Mouse (Mus musculus): ENCODE data around the gene Vdac1. TPM values are rescaled to one million over a fixed set of nuclear protein-coding genes. Genes with fewer than 3 reads are reported as not detected.

Vdac1 gene
- polyA plus RNA-seq (2015; fragmentation: Nextera tagmentation; extraction: Ambion mirVana) = 311 and 337 TPM in 2 replicates

DNA sequence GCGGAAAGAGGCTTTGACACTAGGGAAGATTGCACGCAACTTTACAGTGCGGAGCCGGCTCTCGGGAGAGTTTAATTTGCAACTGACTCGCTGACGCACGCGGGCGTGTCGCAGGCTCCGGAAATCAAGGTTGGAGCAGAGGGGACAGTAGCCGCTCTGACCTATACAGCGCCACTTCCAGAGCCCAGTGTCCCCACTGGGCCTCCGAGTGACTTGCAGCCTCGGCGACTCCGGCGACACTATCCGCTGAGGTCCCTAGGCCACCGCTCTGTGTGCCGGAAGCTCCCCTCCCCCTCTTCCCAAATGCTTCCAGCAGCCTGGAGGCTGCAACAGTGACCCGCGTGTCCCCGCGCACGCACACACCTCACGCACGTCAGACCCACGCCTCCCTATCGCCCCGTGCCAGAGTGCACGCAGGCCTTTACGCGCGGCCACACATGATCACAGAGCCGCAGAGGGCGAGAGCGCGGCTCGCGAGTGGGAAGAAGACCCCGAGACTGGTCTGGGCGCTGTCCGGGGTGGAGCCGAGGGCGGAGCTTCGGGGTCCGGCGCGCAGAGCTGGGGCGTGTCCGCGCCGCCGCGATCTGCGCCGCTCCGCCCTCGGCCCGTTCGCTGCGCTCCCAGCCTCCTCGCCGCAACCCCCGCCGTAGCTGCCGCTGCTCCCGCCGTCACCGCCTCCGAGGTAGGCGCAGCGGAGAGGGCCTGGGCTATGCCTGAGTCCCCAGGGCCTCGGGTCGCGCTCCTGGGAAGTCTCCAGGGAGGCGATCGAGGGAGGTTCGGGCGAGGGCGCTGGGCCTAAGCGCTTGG lies at the start of gene Vdac1:
Vdac1 (plus strand) TSS at position 390 of the 807 bp plus-strand sequence.
- Histone ChIP-seq H3K4me3 (ENCODE audit: low read length) (peak within 1 kb of the TSS; percentile 100), H3K9ac (ENCODE audit: low read depth, low read length) (peak within 1 kb of the TSS; percentile 100), H3K36me3 (ENCODE audit: control insufficient read depth, insufficient read depth, low read length) (no peaks in the 10 kb centered on the region), H3K27ac (ENCODE audit: low read length) (peak within 1 kb of the TSS; percentile 98), H3K9me3 (ENCODE audit: control insufficient read depth, low read length) (no peaks in the 10 kb centered on the region), H3K4me2 (ENCODE audit: low read depth, low read length) (peak within 1 kb of the TSS; percentile 84), H3K4me1 (ENCODE audit: control insufficient read depth, insufficient read depth, low read length) (peaks cover 48% of the 10 kb centered on the region), H3K27me3 (replicated peaks; ENCODE audit: control insufficient read depth, insufficient read depth, low read length) (no peaks in the 10 kb centered on the region)
- ATAC-seq = peak; percentile 92
- under 1% methylated on average over 83 of the region's 84 CpGs for WGBS

DNA sequence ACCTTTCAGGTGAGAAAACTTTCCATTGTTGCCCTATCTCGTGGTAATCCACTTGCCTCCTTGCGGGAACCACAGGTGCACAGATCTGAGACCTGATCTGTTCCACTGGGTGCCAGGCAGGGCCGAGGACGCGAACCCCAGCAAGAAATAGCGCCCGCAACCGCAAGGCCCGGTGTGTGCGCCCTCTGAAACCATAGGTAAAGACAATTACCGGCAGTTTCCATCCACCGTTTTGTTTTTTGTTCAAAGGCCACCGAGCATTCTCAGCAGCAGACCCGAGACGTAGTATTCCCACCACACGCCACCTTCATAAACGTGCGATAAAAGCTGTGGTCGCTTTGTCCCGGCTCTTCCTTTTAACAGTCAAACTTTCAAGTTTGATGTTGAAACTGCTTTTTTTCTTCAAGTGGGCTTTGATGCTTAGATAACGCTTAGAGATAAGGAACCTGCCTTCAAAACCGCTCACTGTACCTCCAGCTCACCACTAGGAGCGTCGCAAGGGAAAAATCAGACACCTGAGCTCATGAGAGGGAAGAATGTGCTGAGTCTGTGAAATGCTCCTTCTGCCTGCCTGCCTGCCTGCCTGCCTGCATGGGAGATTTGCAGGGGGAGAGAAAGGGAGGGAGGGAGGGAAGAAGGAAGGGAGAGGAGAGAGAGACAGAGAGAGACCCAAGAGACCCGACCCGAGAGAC lies 46.4 kb upstream of the Vdac1 start:
- no peak; the same call in 1 of the 2 replicates for ATAC-seq

DNA sequence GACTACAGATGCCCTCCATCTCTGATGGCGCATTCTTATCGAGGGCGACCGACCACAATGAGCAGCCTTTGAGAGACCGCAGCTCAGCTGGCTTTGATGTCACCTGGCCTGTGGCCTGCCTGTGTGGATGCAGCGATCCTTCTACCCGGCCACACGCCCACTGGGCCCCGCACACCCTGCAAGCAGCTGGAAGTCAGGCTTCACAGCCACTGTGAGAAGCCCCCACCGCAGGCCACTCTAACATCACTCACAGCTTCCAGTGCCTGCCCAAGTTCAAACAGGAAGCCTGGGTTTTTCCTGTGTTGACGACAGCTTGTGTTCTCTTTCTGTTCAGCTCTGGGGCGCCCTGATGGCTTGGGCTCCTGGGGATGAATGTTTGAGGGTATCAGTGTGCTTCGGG lies 42.2 kb upstream of the Vdac1 start:
- Histone ChIP-seq H3K9ac (ENCODE audit: low read depth, low read length) (no peak overlapping the region), H3K36me3 (ENCODE audit: control insufficient read depth, insufficient read depth, low read length) (no peaks in the 10 kb centered on the region), H3K27me3 (replicated peaks; ENCODE audit: control insufficient read depth, insufficient read depth, low read length) (no peaks in the 10 kb centered on the region), H3K27ac (ENCODE audit: low read length) (no peak overlapping the region), H3K4me2 (ENCODE audit: low read depth, low read length) (no peak overlapping the region), H3K9me3 (ENCODE audit: control insufficient read depth, low read length) (no peaks in the 10 kb centered on the region), H3K4me1 (ENCODE audit: control insufficient read depth, insufficient read depth, low read length) (no peaks in the 10 kb centered on the region), H3K4me3 (ENCODE audit: low read length) (no peak overlapping the region)
- 59% methylated on average over 13 of the region's 13 CpGs for whole genome bisulfite sequencing
- no peak for ATAC-seq

More for the DNA sequence above, 46.4 kb upstream of the Vdac1 start:
- WGBS = 21% methylated on average over 26 of the region's 26 CpGs
- Histone ChIP-seq H3K9ac (ENCODE audit: low read depth, low read length) (no peak overlapping the region), H3K27ac (ENCODE audit: low read length) (no peak overlapping the region), H3K4me2 (ENCODE audit: low read depth, low read length) (0 out of 2 replicates have a peak overlapping the region, but pooled peaks have one; percentile 17), H3K9me3 (ENCODE audit: control insufficient read depth, low read length) (no peaks in the 10 kb centered on the region), H3K27me3 (replicated peaks; ENCODE audit: control insufficient read depth, insufficient read depth, low read length) (no peaks in the 10 kb centered on the region), H3K4me1 (ENCODE audit: control insufficient read depth, insufficient read depth, low read length) (no peaks in the 10 kb centered on the region), H3K4me3 (ENCODE audit: low read length) (no peak overlapping the region; the same call in 1 of the 2 replicates), H3K36me3 (ENCODE audit: control insufficient read depth, insufficient read depth, low read length) (no peaks in the 10 kb centered on the region)

DNA sequence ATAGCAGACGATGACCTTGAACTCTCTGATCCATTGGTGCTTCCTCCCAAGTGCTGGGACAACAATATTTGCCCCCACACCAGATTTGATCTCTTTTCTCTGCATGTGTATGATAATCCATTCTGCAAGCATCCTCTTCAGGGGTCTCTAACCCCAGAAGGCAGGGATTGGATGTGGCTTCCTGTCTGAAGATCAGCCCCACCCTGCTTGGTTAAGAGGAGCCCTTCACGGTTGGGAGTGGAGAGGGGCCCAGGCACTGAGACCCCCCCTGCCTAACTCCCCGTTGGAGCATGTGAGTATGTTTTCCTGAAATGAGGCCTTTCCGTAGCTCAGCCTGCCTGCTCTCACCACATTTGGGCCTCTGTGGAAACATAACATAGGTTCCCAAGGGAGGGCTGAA lies 41.0 kb upstream of the Vdac1 start:
- no peaks in the 10 kb centered on the region for H3K9me3 ChIP-seq (ENCODE audit: control insufficient read depth, low read length)
- no peak overlapping the region for H3K4me3 ChIP-seq (ENCODE audit: low read length)
- no peak for ATAC-seq
- no peak overlapping the region for H3K27ac ChIP-seq (ENCODE audit: low read length)
- WGBS = 63% methylated on average over 4 of the region's 4 CpGs
- no peak overlapping the region for H3K9ac ChIP-seq (ENCODE audit: low read depth, low read length)
- no peaks in the 10 kb centered on the region; the same call in 1 of the 2 replicates for H3K27me3 ChIP-seq (replicated peaks; ENCODE audit: control insufficient read depth, insufficient read depth, low read length)
- H3K4me2 ChIP-seq (ENCODE audit: low read depth, low read length) = no peak overlapping the region
- H3K4me1 ChIP-seq (ENCODE audit: control insufficient read depth, insufficient read depth, low read length) = no peaks in the 10 kb centered on the region
- no peaks in the 10 kb centered on the region for H3K36me3 ChIP-seq (ENCODE audit: control insufficient read depth, insufficient read depth, low read length)

DNA sequence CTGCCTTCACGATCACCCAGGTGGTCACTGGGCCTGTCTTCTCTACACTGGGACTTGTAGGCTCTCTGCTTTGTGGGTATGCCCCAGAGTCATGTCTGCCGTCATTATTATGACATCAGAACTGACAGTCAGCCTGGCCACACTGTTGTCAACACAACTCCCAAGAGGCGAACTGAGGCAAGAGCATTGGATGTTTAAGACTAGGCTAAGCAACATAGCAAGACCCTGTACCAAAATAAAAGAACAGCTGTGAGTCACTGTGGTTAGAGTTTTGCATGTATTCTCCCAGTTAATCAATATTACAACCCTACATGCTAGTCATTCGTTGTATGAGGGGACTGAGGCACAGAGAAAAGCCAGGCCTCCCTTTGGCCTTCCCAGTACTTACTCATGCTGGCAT lies 40.1 kb upstream of the Vdac1 start:
- 87% methylated on average over 4 of the region's 4 CpGs for WGBS
- H3K4me3 ChIP-seq (ENCODE audit: low read length) = no peak overlapping the region
- no peak for ATAC-seq
- no peak overlapping the region for H3K4me2 ChIP-seq (ENCODE audit: low read depth, low read length)
- no peaks in the 10 kb centered on the region; the same call in 1 of the 2 replicates for H3K27me3 ChIP-seq (replicated peaks; ENCODE audit: control insufficient read depth, insufficient read depth, low read length)
- no peak overlapping the region for H3K27ac ChIP-seq (ENCODE audit: low read length)
- H3K36me3 ChIP-seq (ENCODE audit: control insufficient read depth, insufficient read depth, low read length) = no peaks in the 10 kb centered on the region
- no peaks in the 10 kb centered on the region for H3K9me3 ChIP-seq (ENCODE audit: control insufficient read depth, low read length)
- H3K4me1 ChIP-seq (ENCODE audit: control insufficient read depth, insufficient read depth, low read length) = no peaks in the 10 kb centered on the region
- no peak overlapping the region for H3K9ac ChIP-seq (ENCODE audit: low read depth, low read length)

DNA sequence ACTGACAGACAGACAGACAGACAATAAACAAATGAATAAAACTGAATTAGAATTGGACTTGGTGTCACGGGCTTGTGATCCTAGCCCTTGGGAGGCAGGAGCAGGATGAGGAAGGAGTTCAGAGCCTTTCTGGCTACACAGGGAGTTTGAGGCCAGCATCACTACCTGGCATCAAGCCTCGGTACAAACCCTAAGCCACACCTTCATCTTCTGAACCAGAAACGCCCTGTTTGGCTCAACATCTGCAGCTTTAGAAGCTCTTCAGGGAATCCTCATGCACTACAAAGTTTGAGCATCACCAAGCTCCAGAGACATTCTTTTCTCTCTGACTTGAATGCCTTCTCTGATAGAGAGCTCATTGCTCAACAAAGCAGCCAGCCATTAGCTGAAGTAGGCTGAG lies 39.1 kb upstream of the Vdac1 start:
- Histone ChIP-seq H3K4me3 (ENCODE audit: low read length) (no peak overlapping the region), H3K9ac (ENCODE audit: low read depth, low read length) (no peak overlapping the region), H3K4me1 (ENCODE audit: control insufficient read depth, insufficient read depth, low read length) (no peaks in the 10 kb centered on the region), H3K4me2 (ENCODE audit: low read depth, low read length) (no peak overlapping the region), H3K27ac (ENCODE audit: low read length) (no peak overlapping the region), H3K36me3 (ENCODE audit: control insufficient read depth, insufficient read depth, low read length) (no peaks in the 10 kb centered on the region), H3K27me3 (replicated peaks; ENCODE audit: control insufficient read depth, insufficient read depth, low read length) (no peaks in the 10 kb centered on the region; the same call in 1 of the 2 replicates), H3K9me3 (ENCODE audit: control insufficient read depth, low read length) (no peaks in the 10 kb centered on the region)
- WGBS = 60% methylated on average over 3 of the region's 3 CpGs
- ATAC-seq = no peak

DNA sequence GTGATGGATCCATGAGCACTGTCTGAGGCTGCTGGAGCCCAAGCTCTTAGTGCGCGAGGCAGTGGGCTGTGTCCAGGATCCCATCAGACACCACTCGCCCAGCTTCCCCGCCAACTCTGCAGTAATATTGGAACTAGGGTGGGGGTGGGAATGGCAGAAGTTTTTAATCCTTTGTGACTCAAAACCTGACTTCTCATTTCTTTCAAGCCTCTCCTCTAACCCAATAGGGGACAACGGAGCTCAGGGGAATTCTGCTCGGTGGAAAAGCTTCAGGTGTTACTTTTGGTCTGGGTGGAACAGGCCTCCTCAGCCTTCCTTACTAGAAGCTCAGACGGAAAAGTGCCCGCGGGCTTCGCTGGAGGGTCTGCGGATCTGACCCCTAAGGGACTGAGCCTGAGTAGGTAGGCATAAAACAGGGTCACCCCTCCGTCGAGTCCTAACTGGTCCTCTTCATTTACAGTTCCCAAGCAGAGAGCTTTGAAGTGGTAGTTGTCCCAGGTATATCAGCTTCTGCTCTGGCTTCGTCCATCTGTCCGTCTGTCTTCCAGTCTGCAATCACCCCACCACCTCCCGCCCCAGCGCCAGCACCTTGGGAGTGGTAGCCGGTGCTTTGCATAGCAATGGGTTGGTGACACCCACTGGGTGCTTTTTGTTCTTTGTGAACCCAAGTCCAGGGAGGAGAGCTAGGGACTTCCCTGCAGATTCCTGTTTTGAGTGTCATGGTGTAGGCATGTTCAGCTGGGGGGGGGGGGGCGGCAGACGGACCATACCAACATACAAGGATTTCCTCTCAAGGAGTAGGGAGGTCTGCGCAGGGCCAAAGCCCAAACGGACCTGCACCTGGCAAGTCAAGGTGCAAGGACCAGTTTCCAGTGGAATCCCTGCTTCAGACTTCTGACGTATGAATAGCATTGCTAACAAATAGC lies 36.0 kb upstream of the Vdac1 start:
- H3K4me1 ChIP-seq (ENCODE audit: control insufficient read depth, insufficient read depth, low read length) = no peaks in the 10 kb centered on the region
- WGBS = 65% methylated on average over 23 of the region's 23 CpGs
- no peaks in the 10 kb centered on the region; the same call in 1 of the 2 replicates for H3K27me3 ChIP-seq (replicated peaks; ENCODE audit: control insufficient read depth, insufficient read depth, low read length)
- no peak overlapping the region for H3K27ac ChIP-seq (ENCODE audit: low read length)
- H3K36me3 ChIP-seq (ENCODE audit: control insufficient read depth, insufficient read depth, low read length) = no peaks in the 10 kb centered on the region
- no peaks in the 10 kb centered on the region for H3K9me3 ChIP-seq (ENCODE audit: control insufficient read depth, low read length)
- H3K4me3 ChIP-seq (ENCODE audit: low read length) = no peak overlapping the region
- H3K4me2 ChIP-seq (ENCODE audit: low read depth, low read length) = no peak overlapping the region
- no peak overlapping the region for H3K9ac ChIP-seq (ENCODE audit: low read depth, low read length)
- ATAC-seq = no peak

DNA sequence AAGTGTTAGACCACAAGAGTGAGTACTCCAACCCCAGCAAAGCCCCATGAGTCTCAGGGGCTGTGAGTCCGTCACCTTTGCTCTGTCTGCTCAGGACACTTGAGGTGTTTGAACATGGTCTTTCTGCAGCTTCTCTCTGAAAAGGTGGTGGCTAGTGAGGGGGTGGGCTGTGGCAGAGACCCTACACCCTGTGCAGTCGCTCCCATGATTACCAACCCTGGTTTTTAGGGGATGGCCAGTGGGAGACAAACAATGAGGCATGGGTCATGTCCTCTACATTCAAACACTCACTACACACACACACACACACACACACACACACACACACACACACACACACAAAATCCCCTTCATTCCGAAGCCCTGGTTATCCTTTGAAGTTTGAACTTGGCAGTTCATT lies 33.3 kb upstream of the Vdac1 start:
- Histone ChIP-seq H3K9me3 (ENCODE audit: control insufficient read depth, low read length) (no peaks in the 10 kb centered on the region), H3K36me3 (ENCODE audit: control insufficient read depth, insufficient read depth, low read length) (no peaks in the 10 kb centered on the region), H3K4me1 (ENCODE audit: control insufficient read depth, insufficient read depth, low read length) (0 out of 2 replicates have a peak, but pooled peaks cover under 1% of the 10 kb centered on the region), H3K9ac (ENCODE audit: low read depth, low read length) (no peak overlapping the region), H3K4me2 (ENCODE audit: low read depth, low read length) (no peak overlapping the region), H3K27ac (ENCODE audit: low read length) (no peak overlapping the region), H3K27me3 (replicated peaks; ENCODE audit: control insufficient read depth, insufficient read depth, low read length) (no peaks in the 10 kb centered on the region; the same call in 1 of the 2 replicates), H3K4me3 (ENCODE audit: low read length) (no peak overlapping the region)
- WGBS = 61% methylated on average over 3 of the region's 3 CpGs
- no peak for ATAC-seq

Data from intestine, embryonic 16.5 days (tissue).